Mouse (Mus musculus): ENCODE measurements around the gene Ccdc85b. TPM values are rescaled to one million over a fixed set of nuclear protein-coding genes. Genes with fewer than 3 reads are reported as not detected.

Gene Ccdc85b
- polyA plus RNA-seq, 1 experiment from 2014 or later: 10.8 TPM

GRCm38 (mm10) chr19:5422895-5423443 is 34.7 kb downstream of the Ccdc85b start:
- WGBS: 87% methylated on average over 9 of the region's 9 CpGs
- H3K9ac ChIP-seq (replicated peaks): no peak overlapping the region
- peaks cover 68% of the 10 kb centered on the region for H3K36me3 ChIP-seq

GRCm38 (mm10) chr19:5422267-5422666 is 35.4 kb downstream of the Ccdc85b start:
- H3K4me3 ChIP-seq (replicated peaks): no peak overlapping the region
- no peak overlapping the region for H3K9ac ChIP-seq (replicated peaks)
- H3K9me3 ChIP-seq: no peaks in the 10 kb centered on the region
- no peak for ATAC-seq (ENCODE audit: insufficient number of reproducible peaks, insufficient read depth, low FRiP score, low TSS enrichment, low read depth)
- H3K27me3 ChIP-seq: no peaks in the 10 kb centered on the region
- H3K4me2 ChIP-seq: no peak overlapping the region
- 89% methylated on average over 10 of the region's 10 CpGs for whole genome bisulfite sequencing
- no peak overlapping the region for H3K27ac ChIP-seq
- H3K36me3 ChIP-seq: peaks cover 71% of the 10 kb centered on the region
- peaks cover 27% of the 10 kb centered on the region for H3K4me1 ChIP-seq (replicated peaks)

More at GRCm38 (mm10) chr19:5422895-5423443, 34.7 kb downstream of the Ccdc85b start:
- Histone ChIP-seq H3K4me1 (replicated peaks) (peaks cover 27% of the 10 kb centered on the region), H3K27ac (no peak overlapping the region), H3K4me3 (replicated peaks) (peak overlapping the region; percentile 87; the same call in 1 of the 2 replicates), H3K27me3 (no peaks in the 10 kb centered on the region), H3K4me2 (peak overlapping the region; percentile 73), H3K9me3 (no peaks in the 10 kb centered on the region)
- ATAC-seq (ENCODE audit: insufficient number of reproducible peaks, insufficient read depth, low FRiP score, low TSS enrichment, low read depth): no peak

DNA sequence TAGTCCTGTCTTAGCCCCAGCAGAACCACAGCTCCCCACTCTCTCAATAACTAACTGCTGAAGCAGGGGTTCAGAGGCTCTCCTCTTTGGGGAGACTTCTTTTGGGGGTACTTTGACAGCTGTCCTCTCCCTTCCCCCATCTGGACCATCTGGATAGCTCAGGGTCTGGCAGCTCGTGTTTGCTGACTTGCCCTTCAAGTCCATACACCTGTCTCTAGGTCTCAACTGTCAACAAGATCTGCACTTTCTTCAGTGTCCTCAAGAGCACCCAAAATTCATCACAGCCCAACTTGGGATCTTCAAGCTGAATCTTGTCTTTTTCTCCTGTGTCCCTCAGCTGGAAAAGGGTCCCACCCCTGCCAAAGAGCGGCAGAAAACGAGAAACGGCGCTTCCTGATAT is 35.9 kb downstream of the Ccdc85b start:
- Histone ChIP-seq H3K4me2 (no peak overlapping the region), H3K4me3 (replicated peaks) (no peak overlapping the region), H3K4me1 (replicated peaks) (peaks cover 23% of the 10 kb centered on the region), H3K27me3 (no peaks in the 10 kb centered on the region), H3K36me3 (peaks cover 68% of the 10 kb centered on the region), H3K9ac (replicated peaks) (no peak overlapping the region), H3K27ac (no peak overlapping the region), H3K9me3 (no peaks in the 10 kb centered on the region)
- WGBS: 87% methylated on average over 5 of the region's 5 CpGs
- no peak for ATAC-seq (ENCODE audit: insufficient number of reproducible peaks, insufficient read depth, low FRiP score, low TSS enrichment, low read depth)

DNA sequence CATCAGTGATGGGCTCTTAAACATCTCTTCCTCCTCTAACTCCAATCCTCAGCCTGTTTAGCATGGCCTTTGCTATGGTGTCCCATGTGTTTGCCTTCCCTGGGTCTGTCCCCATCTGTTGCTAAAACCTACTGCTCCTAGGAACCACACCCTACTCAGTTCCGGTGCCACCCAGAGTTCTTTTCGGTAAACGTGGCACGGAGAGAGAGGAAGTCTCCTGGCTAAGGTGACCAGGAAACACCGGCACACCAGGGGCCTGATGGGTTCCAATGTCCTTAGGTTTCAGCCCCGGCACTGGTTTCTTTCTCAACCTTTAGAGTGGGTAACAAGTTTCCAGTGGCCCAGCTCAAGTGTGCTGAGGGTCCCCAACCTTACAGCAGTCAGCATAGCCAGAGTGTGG is 37.1 kb downstream of the Ccdc85b start:
- H3K36me3 ChIP-seq: peaks cover 60% of the 10 kb centered on the region
- 93% methylated on average over 6 of the region's 6 CpGs for WGBS
- H3K27ac ChIP-seq: no peak overlapping the region
- no peaks in the 10 kb centered on the region for H3K9me3 ChIP-seq
- no peak for ATAC-seq (ENCODE audit: insufficient number of reproducible peaks, insufficient read depth, low FRiP score, low TSS enrichment, low read depth)
- no peaks in the 10 kb centered on the region for H3K27me3 ChIP-seq
- H3K4me1 ChIP-seq (replicated peaks): peaks cover 11% of the 10 kb centered on the region
- H3K4me3 ChIP-seq (replicated peaks): no peak overlapping the region
- H3K4me2 ChIP-seq: no peak overlapping the region
- H3K9ac ChIP-seq (replicated peaks): no peak overlapping the region

GRCm38 (mm10) chr19:5419630-5420029 is 38.1 kb downstream of the Ccdc85b start:
- 93% methylated on average over 9 of the region's 9 CpGs for WGBS

GRCm38 (mm10) chr19:5418750-5419466 is 38.8 kb downstream of the Ccdc85b start:
- no peak overlapping the region for H3K4me3 ChIP-seq (replicated peaks)
- no peaks in the 10 kb centered on the region for H3K9me3 ChIP-seq
- H3K27me3 ChIP-seq: no peaks in the 10 kb centered on the region
- no peak overlapping the region for H3K27ac ChIP-seq
- peaks cover 10% of the 10 kb centered on the region for H3K4me1 ChIP-seq (replicated peaks)
- 96% methylated on average over 8 of the region's 8 CpGs for WGBS
- peaks cover 60% of the 10 kb centered on the region for H3K36me3 ChIP-seq
- no peak for ATAC-seq (ENCODE audit: insufficient number of reproducible peaks, insufficient read depth, low FRiP score, low TSS enrichment, low read depth)
- no peak overlapping the region for H3K4me2 ChIP-seq
- no peak overlapping the region for H3K9ac ChIP-seq (replicated peaks)

More at GRCm38 (mm10) chr19:5419630-5420029, 38.1 kb downstream of the Ccdc85b start:
- H3K36me3 ChIP-seq: peaks cover 60% of the 10 kb centered on the region
- H3K27ac ChIP-seq: no peak overlapping the region
- H3K4me2 ChIP-seq: no peak overlapping the region
- no peak overlapping the region for H3K4me3 ChIP-seq (replicated peaks)
- H3K9ac ChIP-seq (replicated peaks): no peak overlapping the region
- no peaks in the 10 kb centered on the region for H3K9me3 ChIP-seq
- peaks cover 11% of the 10 kb centered on the region for H3K4me1 ChIP-seq (replicated peaks)
- ATAC-seq (ENCODE audit: insufficient number of reproducible peaks, insufficient read depth, low FRiP score, low TSS enrichment, low read depth): no peak
- no peaks in the 10 kb centered on the region for H3K27me3 ChIP-seq

- ATAC-seq (ENCODE audit: insufficient number of reproducible peaks, insufficient read depth, low FRiP score, low TSS enrichment, low read depth): no peak
- H3K27ac ChIP-seq: no peak overlapping the region
- WGBS: 63% methylated on average over 2 of the region's 2 CpGs
- no peaks in the 10 kb centered on the region for H3K27me3 ChIP-seq
- no peaks in the 10 kb centered on the region for H3K9me3 ChIP-seq
- no peaks in the 10 kb centered on the region; the same call in 1 of the 2 replicates for H3K4me1 ChIP-seq (replicated peaks)
- H3K4me3 ChIP-seq (replicated peaks): no peak overlapping the region
- H3K4me2 ChIP-seq: no peak overlapping the region
- H3K36me3 ChIP-seq: peaks cover 20% of the 10 kb centered on the region; the same call in 1 of the 2 replicates
- H3K9ac ChIP-seq (replicated peaks): no peak overlapping the region
Measured at GRCm38 (mm10) chr19:5414534-5414957, 43.1 kb downstream of the Ccdc85b start.

DNA sequence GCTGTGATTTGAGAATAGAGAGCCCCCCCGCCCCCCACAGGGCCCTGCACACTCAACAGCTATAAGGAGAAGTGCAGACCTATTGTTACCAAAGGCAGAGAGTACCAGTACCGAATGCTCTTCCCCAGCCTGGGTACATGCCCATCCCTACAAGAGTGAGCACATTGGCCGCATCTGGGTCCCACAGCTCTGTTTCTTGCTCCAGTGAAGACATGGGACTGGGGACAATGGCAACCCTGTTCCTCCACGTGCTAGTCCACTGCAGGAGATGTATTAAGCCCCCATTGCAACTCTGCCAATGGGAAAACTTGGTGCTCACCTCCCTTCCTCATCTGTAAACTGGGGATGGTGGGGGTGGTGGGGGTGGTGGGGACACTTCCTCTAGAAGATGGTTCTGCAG is 43.9 kb downstream of the Ccdc85b start:
- Histone ChIP-seq H3K4me3 (replicated peaks) (no peak overlapping the region), H3K4me1 (replicated peaks) (no peaks in the 10 kb centered on the region; the same call in 1 of the 2 replicates), H3K4me2 (no peak overlapping the region), H3K9me3 (no peaks in the 10 kb centered on the region), H3K27me3 (no peaks in the 10 kb centered on the region), H3K27ac (no peak overlapping the region), H3K36me3 (peaks cover 19% of the 10 kb centered on the region; the same call in 1 of the 2 replicates), H3K9ac (replicated peaks) (no peak overlapping the region)
- 79% methylated on average over 4 of the region's 4 CpGs for WGBS
- no peak for ATAC-seq (ENCODE audit: insufficient number of reproducible peaks, insufficient read depth, low FRiP score, low TSS enrichment, low read depth)

GRCm38 (mm10) chr19:5411961-5412360 is 45.7 kb downstream of the Ccdc85b start:
- WGBS: 64% methylated on average over 5 of the region's 5 CpGs
- Histone ChIP-seq H3K9me3 (no peaks in the 10 kb centered on the region), H3K9ac (replicated peaks) (no peak overlapping the region), H3K4me3 (replicated peaks) (no peak overlapping the region), H3K36me3 (peaks cover 7% of the 10 kb centered on the region; the same call in 1 of the 2 replicates), H3K4me1 (replicated peaks) (peaks cover 13% of the 10 kb centered on the region), H3K27ac (no peak overlapping the region), H3K4me2 (no peak overlapping the region), H3K27me3 (no peaks in the 10 kb centered on the region)
- ATAC-seq (ENCODE audit: insufficient number of reproducible peaks, insufficient read depth, low FRiP score, low TSS enrichment, low read depth): no peak

GRCm38 (mm10) chr19:5410641-5411040 is 47.1 kb downstream of the Ccdc85b start:
- no peak overlapping the region for H3K27ac ChIP-seq
- H3K4me1 ChIP-seq (replicated peaks): peaks cover 13% of the 10 kb centered on the region
- H3K9ac ChIP-seq (replicated peaks): no peak overlapping the region
- no peaks in the 10 kb centered on the region for H3K9me3 ChIP-seq
- 87% methylated on average over 5 of the region's 5 CpGs for WGBS
- no peak overlapping the region for H3K4me2 ChIP-seq
- no peak for ATAC-seq (ENCODE audit: insufficient number of reproducible peaks, insufficient read depth, low FRiP score, low TSS enrichment, low read depth)
- no peak overlapping the region for H3K4me3 ChIP-seq (replicated peaks)
- no peaks in the 10 kb centered on the region for H3K27me3 ChIP-seq
- peaks cover 7% of the 10 kb centered on the region; the same call in 1 of the 2 replicates for H3K36me3 ChIP-seq

DNA sequence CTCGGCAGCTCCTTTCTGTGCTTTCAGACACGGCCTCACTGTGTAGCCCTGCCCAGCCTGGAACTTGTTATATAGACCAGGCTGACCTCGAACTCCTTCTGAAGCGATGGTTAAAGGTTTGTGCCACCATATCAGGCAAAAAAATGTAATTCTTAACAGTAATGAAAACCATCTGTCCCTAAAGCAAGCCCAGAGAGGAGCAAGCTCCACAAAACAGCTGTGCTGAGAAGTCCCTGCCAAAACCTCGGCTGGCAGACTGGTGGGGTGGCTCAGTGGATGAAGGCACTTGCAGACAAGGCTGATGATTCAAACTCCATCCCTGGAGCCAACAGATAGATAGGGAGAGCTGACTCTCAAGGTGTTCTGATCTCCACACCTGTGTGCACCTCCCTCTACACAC is 48.6 kb downstream of the Ccdc85b start:
- Histone ChIP-seq H3K9ac (replicated peaks) (no peak overlapping the region), H3K4me1 (replicated peaks) (peaks cover 13% of the 10 kb centered on the region), H3K4me3 (replicated peaks) (no peak overlapping the region), H3K27me3 (no peaks in the 10 kb centered on the region), H3K4me2 (no peak overlapping the region), H3K9me3 (no peaks in the 10 kb centered on the region), H3K36me3 (peaks cover 7% of the 10 kb centered on the region; the same call in 1 of the 2 replicates), H3K27ac (no peak overlapping the region)
- no peak for ATAC-seq (ENCODE audit: insufficient number of reproducible peaks, insufficient read depth, low FRiP score, low TSS enrichment, low read depth)
- 53% methylated on average over 5 of the region's 5 CpGs for WGBS
